Mouse (Mus musculus) A20 (cell line): ENCODE results near the gene Ccng1.
"Not testable (repeated sequence)": the region's sequence is repeated elsewhere in the genome, so short reads cannot be mapped to it uniquely, and the experiment has no call there.

Experiments
- DNase-seq: peaks from one replicate; pipeline ENCODE4 v3.0.0-alpha.2; 2011; ENCODE audit warnings: low read depth, low spot score

Ccng1 gene

DNA sequence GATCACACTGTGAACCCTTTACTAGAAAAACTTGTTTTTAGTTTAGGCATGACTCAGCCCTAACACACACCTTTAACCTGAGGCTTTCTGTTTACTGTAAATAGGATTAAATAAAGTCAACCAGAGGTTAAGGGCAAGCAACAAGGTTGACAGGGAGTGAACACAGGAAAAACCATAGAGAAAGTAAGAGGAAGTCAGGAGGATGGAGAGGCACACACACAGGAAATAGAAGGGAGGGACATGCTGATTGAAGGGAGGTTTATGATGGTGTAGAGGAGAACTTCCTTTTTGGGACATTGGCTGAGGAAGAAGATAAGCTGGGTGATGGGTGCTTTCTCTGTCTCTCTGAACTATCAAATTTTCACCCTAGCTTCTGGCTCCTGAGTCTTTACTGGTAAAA lies 36.8 kb downstream of the Ccng1 start:
- no peak for DNase-seq

- peak; percentile 30 for DNase-seq
Observed at GRCm38 (mm10) chr11:40715524-40715923, 39.6 kb downstream of the Ccng1 start.

GRCm38 (mm10) chr11:40713858-40714257 lies 41.3 kb downstream of the Ccng1 start:
- DNase-seq = no peak

- DNase-seq = not testable (repeated sequence)
Observed at GRCm38 (mm10) chr11:40709899-40710298, 45.2 kb downstream of the Ccng1 start.
